Mouse (Mus musculus): Measurements from ENCODE around the gene Xrn2. TPM values are rescaled to one million over a fixed set of nuclear protein-coding genes. Genes with fewer than 3 reads are reported as not detected.
"Not testable (repeated sequence)": the region's sequence is repeated elsewhere in the genome, so short reads cannot be mapped to it uniquely, and the experiment has no call there.

Gene Xrn2
- polyA plus RNA-seq, 1 experiment from 2014 or later = 104 TPM

DNA sequence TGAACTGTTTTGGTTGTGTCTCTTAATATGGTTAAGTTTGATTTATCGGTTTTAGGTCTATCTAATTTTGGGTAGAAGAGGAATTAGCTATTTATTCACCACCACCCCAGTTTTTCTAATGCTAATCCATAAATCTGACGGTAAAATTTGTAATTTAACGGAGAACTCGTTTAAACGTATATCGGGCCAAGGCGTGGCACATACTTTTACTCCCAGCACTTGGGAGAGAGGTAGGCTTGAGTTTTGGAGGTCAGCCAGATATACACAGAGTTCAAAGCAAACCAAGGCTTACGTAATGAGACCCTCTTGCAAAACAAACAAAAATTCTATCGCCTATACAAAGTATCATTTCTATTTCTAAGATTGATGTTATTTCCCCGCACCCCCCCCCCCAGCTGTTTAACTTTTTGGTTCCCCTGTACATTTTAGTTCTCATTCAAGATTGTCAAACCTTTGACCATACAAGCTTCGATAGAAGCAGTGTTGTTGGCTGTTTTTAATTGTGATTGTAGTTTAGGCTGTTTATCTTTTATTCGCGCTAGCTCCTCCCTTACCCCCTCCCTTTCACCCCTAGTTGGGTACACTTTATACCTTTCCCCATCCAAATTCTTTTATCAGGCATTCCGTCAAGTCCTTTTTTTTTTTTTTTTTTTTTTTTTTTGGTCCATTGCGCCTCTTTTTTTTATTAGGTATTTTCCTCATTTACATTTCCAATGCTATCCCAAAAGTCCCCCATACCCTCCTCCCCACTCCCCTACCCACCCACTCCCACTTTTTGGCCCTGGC is 1.5 kb downstream of the Xrn2 start:
- no peaks in the 10 kb centered on the region for H3K36me3 ChIP-seq (ENCODE audit: insufficient read depth)
- no peaks in the 10 kb centered on the region for H3K27me3 ChIP-seq (ENCODE audit: insufficient read depth, low read length)
- no peaks in the 10 kb centered on the region for H3K9me3 ChIP-seq (ENCODE audit: low read depth, low read length)
- H3K4me1 ChIP-seq (ENCODE audit: insufficient read depth) = peaks cover 4% of the 10 kb centered on the region; the same call in 1 of the 2 replicates
- TF ChIP-seq CTCF (IDR thresholded peaks at IDR 0.05; ENCODE audit: low read depth) = no peak
- WGBS = 18% methylated on average over 15 of the region's 15 CpGs
- peak overlapping the region; percentile 99 for H3K27ac ChIP-seq (ENCODE audit: low read depth)
- DNase-seq (peak; percentile 74), ATAC-seq (ENCODE audit: insufficient read depth) (no peak)
- H3K4me2 ChIP-seq = peak overlapping the region; percentile 90
- H3K9ac ChIP-seq = peak overlapping the region; percentile 87
- H3K4me3 ChIP-seq (ENCODE audit: low read depth, low read length) = peak overlapping the region; percentile 87

DNA sequence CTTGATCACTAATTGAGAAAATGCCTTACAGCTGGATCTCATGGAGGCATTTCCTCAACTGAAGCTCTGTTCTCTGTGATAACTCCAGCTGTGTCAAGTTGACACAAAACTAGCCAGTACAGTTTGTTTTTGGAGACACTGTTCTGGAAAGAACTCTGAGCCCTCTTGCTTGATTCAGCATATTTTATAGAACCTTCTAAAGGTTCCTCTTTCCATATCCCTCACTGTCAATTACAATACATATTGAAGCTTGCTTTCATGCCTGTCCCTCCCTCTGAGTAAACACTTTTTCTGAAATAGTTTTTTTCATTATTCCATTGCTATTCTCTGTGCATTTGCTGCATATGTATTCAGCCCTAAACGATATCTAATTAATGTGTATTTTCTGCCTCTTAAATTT is 9.2 kb downstream of the Xrn2 start:
- H3K9me3 ChIP-seq (ENCODE audit: low read depth, low read length); H3K4me3 ChIP-seq (ENCODE audit: low read depth, low read length); H3K4me1 ChIP-seq (ENCODE audit: insufficient read depth); H3K27ac ChIP-seq (ENCODE audit: low read depth); DNase-seq; H3K27me3 ChIP-seq (ENCODE audit: insufficient read depth, low read length); ATAC-seq (ENCODE audit: insufficient read depth); H3K9ac ChIP-seq; H3K4me2 ChIP-seq: not testable (repeated sequence)
- peaks cover 16% of the 10 kb centered on the region; the same call in 1 of the 2 replicates for H3K36me3 ChIP-seq (ENCODE audit: insufficient read depth)
- WGBS = 98% methylated on average over 1 of the region's 1 CpGs

DNA sequence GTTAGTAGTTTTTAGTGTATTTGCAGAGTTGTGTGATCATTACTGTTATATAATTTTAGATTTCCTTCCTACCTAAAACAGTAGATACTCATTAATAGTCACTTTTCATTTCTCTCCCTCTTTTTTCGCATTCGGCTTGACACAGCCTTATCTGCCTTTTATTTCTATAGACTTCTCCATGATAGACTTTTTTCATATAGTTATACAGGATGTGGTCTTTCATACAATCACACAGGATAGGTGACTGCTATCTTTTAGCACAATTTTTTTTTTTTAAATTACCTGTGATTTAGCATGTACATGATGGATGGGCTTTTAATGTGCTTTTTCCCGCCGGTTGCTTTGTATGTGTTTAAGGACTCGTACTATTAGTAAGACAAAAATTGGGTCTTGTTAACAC is 10.3 kb downstream of the Xrn2 start:
- ATAC-seq (ENCODE audit: insufficient read depth) = no peak
- Histone ChIP-seq H3K9ac (no peak overlapping the region), H3K27me3 (ENCODE audit: insufficient read depth, low read length) (no peaks in the 10 kb centered on the region), H3K4me2 (no peak overlapping the region), H3K27ac (ENCODE audit: low read depth) (no peak overlapping the region), H3K4me1 (ENCODE audit: insufficient read depth) (no peaks in the 10 kb centered on the region), H3K36me3 (ENCODE audit: insufficient read depth) (peaks cover 26% of the 10 kb centered on the region), H3K4me3 (ENCODE audit: low read depth, low read length) (no peak overlapping the region), H3K9me3 (ENCODE audit: low read depth, low read length) (no peaks in the 10 kb centered on the region)
- WGBS = 82% methylated on average over 5 of the region's 5 CpGs
- no peak for TF ChIP-seq CTCF (IDR thresholded peaks at IDR 0.05; ENCODE audit: low read depth)
- no peak for DNase-seq

DNA sequence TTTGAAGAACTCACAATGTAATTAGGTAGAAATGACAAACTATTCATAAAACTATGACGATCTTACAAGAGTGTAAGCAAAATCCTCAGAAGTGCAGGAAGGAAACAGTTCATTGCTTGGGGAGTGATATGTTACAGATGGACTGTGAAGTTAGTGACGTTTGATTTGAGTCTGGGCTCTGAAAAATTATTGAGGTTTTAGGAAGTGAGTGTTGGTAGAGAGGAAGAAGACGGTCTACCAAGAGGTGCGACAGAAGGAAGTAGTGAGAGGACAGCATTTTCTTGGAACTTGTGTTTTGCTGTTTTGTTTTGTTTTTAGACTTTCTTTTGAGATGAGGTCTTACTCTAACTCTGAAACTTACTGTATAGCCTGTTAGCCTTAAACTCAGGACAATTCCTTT is 10.8 kb downstream of the Xrn2 start:
- Histone ChIP-seq H3K27me3 (ENCODE audit: insufficient read depth, low read length) (no peaks in the 10 kb centered on the region), H3K9ac (no peak overlapping the region), H3K4me2 (no peak overlapping the region), H3K4me1 (ENCODE audit: insufficient read depth) (no peaks in the 10 kb centered on the region), H3K36me3 (ENCODE audit: insufficient read depth) (peaks cover 27% of the 10 kb centered on the region), H3K27ac (ENCODE audit: low read depth) (no peak overlapping the region), H3K9me3 (ENCODE audit: low read depth, low read length) (no peaks in the 10 kb centered on the region), H3K4me3 (ENCODE audit: low read depth, low read length) (no peak overlapping the region)
- no peak for DNase-seq
- WGBS = 50% methylated on average over 4 of the region's 4 CpGs
- TF ChIP-seq CTCF (IDR thresholded peaks at IDR 0.05; ENCODE audit: low read depth) = no peak
- no peak for ATAC-seq (ENCODE audit: insufficient read depth)

DNA sequence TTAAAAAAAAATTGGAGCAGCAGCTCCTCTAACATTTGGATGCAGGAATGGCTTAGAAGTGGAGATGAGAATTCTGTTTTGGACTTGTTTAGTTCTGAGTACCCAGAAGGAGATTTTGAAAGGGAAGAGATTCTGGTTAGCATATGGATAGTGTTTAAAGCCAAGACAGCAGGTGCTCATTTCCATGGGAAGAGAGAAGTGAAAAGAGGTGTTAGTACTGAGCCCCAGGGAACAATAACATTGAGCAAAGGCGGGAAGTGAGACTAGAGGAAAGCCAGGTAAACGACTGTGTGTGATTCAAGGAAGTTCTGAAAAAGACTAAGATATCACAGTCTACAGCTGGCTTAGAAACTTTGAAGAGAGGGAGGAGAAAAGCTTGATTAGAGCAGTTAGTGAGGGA is 20.3 kb downstream of the Xrn2 start:
- Histone ChIP-seq H3K27ac (ENCODE audit: low read depth) (no peak overlapping the region), H3K4me2 (no peak overlapping the region), H3K9me3 (ENCODE audit: low read depth, low read length) (no peaks in the 10 kb centered on the region), H3K4me1 (ENCODE audit: insufficient read depth) (no peaks in the 10 kb centered on the region), H3K36me3 (ENCODE audit: insufficient read depth) (peaks cover 40% of the 10 kb centered on the region), H3K9ac (no peak overlapping the region), H3K27me3 (ENCODE audit: insufficient read depth, low read length) (no peaks in the 10 kb centered on the region), H3K4me3 (ENCODE audit: low read depth, low read length) (no peak overlapping the region)
- no peak for TF ChIP-seq CTCF (IDR thresholded peaks at IDR 0.05; ENCODE audit: low read depth)
- ATAC-seq (ENCODE audit: insufficient read depth) (no peak), DNase-seq (no peak)
- 69% methylated on average over 2 of the region's 2 CpGs for WGBS

DNA sequence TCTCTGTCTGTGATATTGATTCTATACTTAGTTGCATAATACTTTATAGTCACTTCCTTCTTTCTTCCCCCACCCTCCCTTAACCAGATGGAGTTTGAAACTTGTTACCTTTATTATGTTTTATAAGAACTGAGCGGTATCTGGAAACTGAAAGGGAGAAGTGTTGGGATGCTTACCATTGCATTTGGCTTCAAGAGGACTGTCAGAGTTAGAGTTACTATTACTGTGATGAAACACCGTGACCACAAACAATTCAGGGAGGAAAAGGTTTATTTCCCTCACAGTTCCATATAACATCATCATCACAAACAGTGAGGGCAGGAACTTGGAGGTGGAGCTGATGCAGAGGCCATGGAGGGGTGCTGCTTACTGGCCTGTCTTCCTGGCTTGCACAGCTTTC is 23.1 kb downstream of the Xrn2 start:
- no peak for TF ChIP-seq CTCF (IDR thresholded peaks at IDR 0.05; ENCODE audit: low read depth)
- Histone ChIP-seq H3K9me3 (ENCODE audit: low read depth, low read length) (no peaks in the 10 kb centered on the region), H3K36me3 (ENCODE audit: insufficient read depth) (peaks cover 42% of the 10 kb centered on the region), H3K9ac (no peak overlapping the region), H3K27me3 (ENCODE audit: insufficient read depth, low read length) (no peaks in the 10 kb centered on the region), H3K27ac (ENCODE audit: low read depth) (no peak overlapping the region), H3K4me3 (ENCODE audit: low read depth, low read length) (no peak overlapping the region), H3K4me1 (ENCODE audit: insufficient read depth) (no peaks in the 10 kb centered on the region), H3K4me2 (no peak overlapping the region)
- ATAC-seq (ENCODE audit: insufficient read depth) (no peak), DNase-seq (no peak)
- 92% methylated on average over 2 of the region's 2 CpGs for WGBS

DNA sequence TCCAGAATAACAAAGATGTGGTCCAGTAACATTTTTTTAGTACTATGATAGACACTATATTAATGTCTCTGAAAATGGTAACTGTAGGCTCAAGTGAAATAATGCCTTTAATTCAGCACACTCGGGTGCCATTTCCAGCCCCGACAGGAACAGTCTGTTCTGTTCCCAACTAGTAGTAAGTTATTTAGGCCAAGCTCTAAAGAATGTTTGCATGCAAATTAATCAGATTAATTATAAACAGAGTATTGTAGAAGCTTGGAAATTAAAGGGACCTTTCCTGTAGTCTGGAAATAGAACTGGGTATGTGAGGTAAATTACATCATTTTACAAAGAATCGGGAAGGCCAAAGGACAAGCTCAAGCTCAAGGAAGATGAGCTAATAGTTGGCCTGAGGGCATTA is 34.3 kb downstream of the Xrn2 start:
- no peak for TF ChIP-seq CTCF (IDR thresholded peaks at IDR 0.05; ENCODE audit: low read depth)

More for the DNA sequence above, 34.3 kb downstream of the Xrn2 start:
- Histone ChIP-seq H3K4me1 (ENCODE audit: insufficient read depth) (no peaks in the 10 kb centered on the region), H3K4me3 (ENCODE audit: low read depth, low read length) (no peak overlapping the region), H3K9ac (no peak overlapping the region), H3K27ac (ENCODE audit: low read depth) (no peak overlapping the region), H3K9me3 (ENCODE audit: low read depth, low read length) (no peaks in the 10 kb centered on the region), H3K27me3 (ENCODE audit: insufficient read depth, low read length) (no peaks in the 10 kb centered on the region), H3K36me3 (ENCODE audit: insufficient read depth) (peaks cover 70% of the 10 kb centered on the region), H3K4me2 (no peak overlapping the region)
- WGBS = 82% methylated on average over 3 of the region's 3 CpGs
- ATAC-seq (ENCODE audit: insufficient read depth) = no peak
- no peak for DNase-seq
